Mouse (Mus musculus): ENCODE measurements at regions not wholly inside any gene's neighbourhood (a gene's known extent, or its start where the extent isn't known, plus 50 kb on each side); places are given as distances from the start of the nearest gene placed in this dataset.

GRCm38 (mm10) chr2:160584568-160584967 is 61.1 kb upstream of the Top1 start:
- DNase-seq (ENCODE audit: low spot score): no peak

- no peak for DNase-seq (ENCODE audit: low spot score)
Measured at GRCm38 (mm10) chr2:160587015-160587835, 58.5 kb upstream of the Top1 start.

DNA sequence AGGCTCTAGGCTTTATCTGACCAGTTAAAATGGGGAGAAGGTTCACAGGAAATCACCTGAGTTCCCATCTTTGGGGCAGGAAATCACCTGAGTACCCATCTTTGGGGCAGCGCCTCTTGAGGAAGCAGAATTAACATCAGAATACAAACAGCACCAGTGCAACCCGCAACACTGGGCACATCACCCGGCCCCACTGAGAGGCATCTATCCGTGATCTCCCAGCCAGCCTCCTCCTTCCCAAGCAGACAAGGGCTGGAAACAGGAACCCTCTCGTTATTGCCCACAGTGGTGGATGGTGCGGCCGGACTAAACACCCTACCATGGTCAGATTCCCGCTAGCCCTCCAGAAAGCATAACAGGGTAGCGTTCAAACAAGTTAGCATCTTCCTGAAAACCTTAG is 57.3 kb upstream of the Top1 start:
- no peak for DNase-seq (ENCODE audit: low spot score)

GRCm38 (mm10) chr2:160590209-160590910 is 55.3 kb upstream of the Top1 start:
- no peak for DNase-seq (ENCODE audit: low spot score)

DNA sequence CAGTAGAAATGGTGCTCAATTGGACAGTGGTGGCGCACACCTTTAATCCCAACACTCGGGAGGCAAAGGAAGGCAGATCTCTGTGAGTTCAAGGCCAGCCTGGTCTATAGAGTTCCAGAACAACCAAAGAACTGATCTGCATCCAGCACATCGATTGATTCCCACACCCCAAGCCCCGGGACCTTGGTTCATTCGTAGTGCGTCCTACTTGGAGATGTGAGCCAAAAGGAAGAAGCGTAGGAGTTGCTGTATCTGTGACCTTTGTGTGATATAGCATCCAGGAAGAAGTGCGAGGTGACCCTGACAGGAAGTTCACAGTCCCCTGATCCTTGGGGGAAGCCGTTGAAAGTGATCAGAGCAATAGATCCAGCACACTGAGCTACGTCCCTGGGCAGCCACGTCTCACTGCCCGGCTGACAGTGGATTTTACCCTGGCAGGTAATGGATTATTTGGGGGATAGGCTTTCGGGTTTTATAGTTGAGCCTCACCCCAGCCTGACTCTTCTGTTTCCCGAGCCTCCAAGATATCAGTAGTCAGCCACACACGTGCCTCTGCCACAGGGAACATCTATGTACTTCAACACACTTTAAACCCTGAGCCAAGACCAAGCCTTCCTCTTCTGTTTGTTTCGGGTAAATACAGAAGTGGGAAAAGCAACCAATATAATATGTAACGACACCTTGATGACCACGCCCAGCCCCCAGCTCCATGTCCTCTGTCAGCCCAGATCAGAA is 54.1 kb upstream of the Top1 start:
- DNase-seq (ENCODE audit: low spot score): no peak

GRCm38 (mm10) chr2:160593035-160593434 is 52.7 kb upstream of the Top1 start:
- DNase-seq (ENCODE audit: low spot score): peak; percentile 58

Measured in lung, postnatal 25 days (tissue).